Mouse (Mus musculus) liver, embryonic 16.5 days (tissue): ENCODE results near the gene Slc25a10. TPM values are rescaled to one million over a fixed set of nuclear protein-coding genes. Genes with fewer than 3 reads are reported as not detected.

Experiments
- ATAC-seq: fragments of 200-750 bp; cut with Nextera tagmentation; 2 replicates; pipeline ENCODE4 v1.8.0; 2017; ENCODE audit warnings: low read depth, mild to moderate bottlenecking, moderate number of reproducible peaks, moderate library complexity
- H3K27ac ChIP-seq: fragments of 300-500 bp; sonication (generic); 2 replicates; pipeline ENCODE4 v1.5.1; 2014; ENCODE audit warnings: mild to moderate bottlenecking, low read length
- H3K27me3 ChIP-seq: fragments of 300-500 bp; sonication (generic); 2 replicates; pipeline ENCODE4 v1.6.1; 2014; ENCODE audit warnings: low read depth, low read length, mixed read lengths; ENCODE audit not compliant: control insufficient read depth, insufficient read depth
- H3K36me3 ChIP-seq: fragments of 300-500 bp; sonication (generic); 2 replicates; pipeline ENCODE4 v1.6.1; 2014; ENCODE audit warnings: mild to moderate bottlenecking; ENCODE audit not compliant: control insufficient read depth, insufficient read depth
- H3K4me1 ChIP-seq: fragments of 300-500 bp; sonication (generic); 2 replicates; pipeline ENCODE4 v1.6.1; 2014; ENCODE audit warnings: low read depth, low read length, mixed read lengths; ENCODE audit not compliant: control insufficient read depth
- H3K4me2 ChIP-seq: fragments of 300-500 bp; sonication (generic); 2 replicates; pipeline ENCODE4 v1.6.1; 2014; ENCODE audit warnings: low read depth, low read length, mixed read lengths
- H3K4me3 ChIP-seq: fragments of 300-500 bp; sonication (generic); 2 replicates; pipeline ENCODE4 v1.5.1; 2014; ENCODE audit warnings: low read depth, mild to moderate bottlenecking, low read length
- H3K9ac ChIP-seq: fragments of 300-500 bp; sonication (generic); 2 replicates; pipeline ENCODE4 v1.6.1; 2014; ENCODE audit warnings: low read depth, low read length
- H3K9me3 ChIP-seq: fragments of 300-500 bp; sonication (generic); replicated peaks from 2 replicates; pipeline ENCODE4 v1.6.1; 2016; ENCODE audit warnings: low read length; ENCODE audit not compliant: control insufficient read depth
- WGBS: fragments of 180-500 bp; shearing (Covaris S2); extraction: QIAGEN DNeasy Blood & Tissue Kit; methylation state at CpG from one replicate; pipeline ENCODE4 v1.1.7; 2014; ENCODE audit not compliant: insufficient replicate concordance; 5-methylcytosine and 5-hydroxymethylcytosine counted together
- polyA plus RNA-seq: library from polyadenylated mRNA; unstranded; fragments of >200 nt; fragmentation: Nextera tagmentation; extraction: Ambion mirVana; gene quantifications from 2 replicates; pipeline ENCODE4 v1.2.1, GENCODE M21; 2015

Slc25a10 gene
- polyA plus RNA-seq, 1 experiment from 2014 or later: 38.9 TPM

DNA sequence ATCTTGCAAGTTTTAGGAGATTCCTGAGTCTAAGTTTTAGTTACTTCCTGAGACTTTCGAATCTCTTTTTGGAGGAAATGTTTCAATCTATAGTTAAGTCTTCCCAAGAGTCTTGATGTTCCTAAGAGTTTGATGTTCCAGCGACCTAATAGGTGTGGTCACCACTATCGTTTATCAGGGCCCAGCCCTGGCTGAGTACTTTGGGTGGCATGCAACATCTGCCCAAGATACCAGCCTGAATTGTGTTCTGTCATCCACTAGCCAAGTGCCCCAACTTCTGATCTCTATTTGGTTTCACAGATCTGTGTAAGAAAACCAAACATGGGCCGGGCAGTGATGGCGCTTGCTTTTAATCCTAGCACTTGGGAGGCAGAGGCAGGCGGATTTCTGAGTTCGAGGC, 36.2 kb upstream of the Slc25a10 start:
- H3K4me1 ChIP-seq: peaks cover 39% of the 10 kb centered on the region
- peak overlapping the region; percentile 45 for H3K27ac ChIP-seq
- H3K9me3 ChIP-seq: no peaks in the 10 kb centered on the region
- H3K4me3 ChIP-seq: no peak overlapping the region
- 58% methylated on average over 7 of the region's 7 CpGs for WGBS
- ATAC-seq: peak; percentile 62
- no peak overlapping the region; the same call in 1 of the 2 replicates for H3K9ac ChIP-seq
- H3K36me3 ChIP-seq: no peaks in the 10 kb centered on the region
- H3K4me2 ChIP-seq: peak overlapping the region; percentile 30
- H3K27me3 ChIP-seq: no peaks in the 10 kb centered on the region

DNA sequence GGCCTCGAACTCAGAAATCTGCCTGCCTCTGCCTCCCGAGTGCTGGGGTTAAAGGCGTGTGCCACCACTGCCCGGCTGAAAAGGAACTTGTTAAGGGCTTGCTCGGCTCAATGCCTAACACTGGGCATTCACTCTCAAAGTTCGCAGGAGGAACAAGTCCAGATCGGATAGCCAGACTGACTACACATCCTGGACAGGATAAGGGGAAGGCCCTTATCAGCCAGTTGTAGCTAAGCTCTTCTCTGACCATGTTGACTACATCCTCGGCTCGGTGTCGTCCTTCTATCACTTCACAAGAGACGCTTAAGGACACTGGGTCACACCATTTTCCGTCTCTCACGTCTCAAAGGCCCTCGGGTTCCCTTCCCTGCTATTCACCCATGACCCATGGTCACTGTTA, 34.3 kb upstream of the Slc25a10 start:
- H3K4me1 ChIP-seq: peaks cover 39% of the 10 kb centered on the region
- peak overlapping the region; percentile 92 for H3K4me2 ChIP-seq
- 6% methylated on average over 14 of the region's 14 CpGs for WGBS
- peaks cover 8% of the 10 kb centered on the region for H3K36me3 ChIP-seq
- ATAC-seq: peak; percentile 35
- no peaks in the 10 kb centered on the region for H3K9me3 ChIP-seq
- H3K27me3 ChIP-seq: no peaks in the 10 kb centered on the region
- H3K4me3 ChIP-seq: peak overlapping the region; percentile 83
- H3K27ac ChIP-seq: peak overlapping the region; percentile 87
- peak overlapping the region; percentile 85 for H3K9ac ChIP-seq

GRCm38 (mm10) chr11:120457772-120458751, 33.6 kb upstream of the Slc25a10 start, which contains the start of the genes Oxld1 and Ccdc137:
Gene Oxld1, minus strand, starts transcription at chr11:120458068.
Gene Ccdc137, plus strand, starts transcription at chr11:120458115.
- H3K9me3 ChIP-seq: no peaks in the 10 kb centered on the region
- H3K4me3 ChIP-seq: peak within 1 kb of the TSS; percentile 83
- peak within 1 kb of the TSS; percentile 87 for H3K27ac ChIP-seq
- H3K27me3 ChIP-seq: no peaks in the 10 kb centered on the region
- WGBS: 3% methylated on average over 62 of the region's 62 CpGs
- peak; percentile 84 for ATAC-seq
- peak within 1 kb of the TSS; percentile 92 for H3K4me2 ChIP-seq
- peak within 1 kb of the TSS; percentile 85 for H3K9ac ChIP-seq
- H3K4me1 ChIP-seq: peaks cover 39% of the 10 kb centered on the region
- peaks cover 8% of the 10 kb centered on the region for H3K36me3 ChIP-seq

DNA sequence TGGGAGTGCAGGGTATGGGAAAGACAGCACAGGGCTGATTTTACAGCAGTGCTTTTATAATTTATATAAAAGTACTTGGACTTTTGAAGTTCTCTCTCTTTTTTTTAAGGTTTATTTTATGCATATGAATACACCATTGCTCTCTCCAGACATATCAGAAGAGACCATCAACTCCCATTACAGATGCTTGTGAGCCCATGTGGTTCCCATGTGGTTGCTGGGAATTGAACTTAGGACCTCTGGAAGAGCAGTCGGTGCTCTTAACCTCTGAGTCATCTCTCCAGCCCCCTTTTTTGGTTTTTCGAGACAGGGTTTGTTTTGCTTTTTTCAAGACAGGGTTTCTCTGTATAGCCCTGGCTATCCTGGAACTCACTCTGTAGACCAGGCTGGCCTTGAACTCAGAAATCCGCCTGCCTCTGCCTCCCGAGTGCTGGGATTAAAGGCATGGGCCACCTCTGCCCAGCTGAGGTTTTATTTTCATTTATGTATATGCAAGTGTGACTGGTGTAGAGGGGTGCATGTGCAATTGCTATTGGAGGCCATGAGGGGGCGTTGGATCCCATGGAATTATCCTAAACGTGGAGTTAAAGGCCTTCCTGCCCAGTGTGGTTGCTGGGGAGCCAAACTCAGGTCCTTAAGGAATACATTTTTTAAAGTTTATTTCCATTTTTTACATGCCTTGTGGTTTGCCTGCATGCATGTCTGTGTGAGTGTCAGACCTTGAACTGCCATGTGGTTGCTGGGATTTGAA, 32.6 kb upstream of the Slc25a10 start:
- ATAC-seq: no peak
- H3K36me3 ChIP-seq: peaks cover 8% of the 10 kb centered on the region
- H3K4me3 ChIP-seq: peak overlapping the region; percentile 83
- H3K27me3 ChIP-seq: no peaks in the 10 kb centered on the region
- peaks cover 39% of the 10 kb centered on the region for H3K4me1 ChIP-seq
- H3K9ac ChIP-seq: peak overlapping the region; percentile 85
- H3K9me3 ChIP-seq: no peaks in the 10 kb centered on the region
- WGBS: 34% methylated on average over 6 of the region's 6 CpGs
- H3K4me2 ChIP-seq: peak overlapping the region; percentile 92
- peak overlapping the region; percentile 87; the same call in 1 of the 2 replicates for H3K27ac ChIP-seq

- WGBS: 80% methylated on average over 2 of the region's 2 CpGs
- Histone ChIP-seq H3K4me1 (peaks cover 30% of the 10 kb centered on the region), H3K36me3 (peaks cover 8% of the 10 kb centered on the region), H3K27ac (no peak overlapping the region), H3K27me3 (no peaks in the 10 kb centered on the region), H3K4me3 (no peak overlapping the region), H3K4me2 (no peak overlapping the region), H3K9ac (no peak overlapping the region), H3K9me3 (no peaks in the 10 kb centered on the region)
- no peak for ATAC-seq
These were observed 28.1 kb upstream of the Slc25a10 start for GRCm38 (mm10) chr11:120463536-120463935.

- ATAC-seq: no peak
- H3K27me3 ChIP-seq: no peaks in the 10 kb centered on the region
- no peak overlapping the region for H3K4me2 ChIP-seq
- WGBS: 72% methylated on average over 5 of the region's 5 CpGs
- H3K27ac ChIP-seq: no peak overlapping the region
- H3K4me3 ChIP-seq: no peak overlapping the region
- H3K9me3 ChIP-seq: no peaks in the 10 kb centered on the region
- H3K9ac ChIP-seq: no peak overlapping the region
- peaks cover 26% of the 10 kb centered on the region for H3K4me1 ChIP-seq
- peaks cover 10% of the 10 kb centered on the region for H3K36me3 ChIP-seq
These were observed 27.3 kb upstream of the Slc25a10 start for GRCm38 (mm10) chr11:120464365-120464764.

GRCm38 (mm10) chr11:120465521-120465920, 26.1 kb upstream of the Slc25a10 start:
- Histone ChIP-seq H3K4me3 (no peak overlapping the region), H3K27ac (no peak overlapping the region), H3K4me1 (peaks cover 23% of the 10 kb centered on the region), H3K9ac (no peak overlapping the region), H3K4me2 (no peak overlapping the region), H3K9me3 (no peaks in the 10 kb centered on the region), H3K27me3 (no peaks in the 10 kb centered on the region), H3K36me3 (peaks cover 14% of the 10 kb centered on the region)
- ATAC-seq: no peak
- WGBS: 72% methylated on average over 4 of the region's 4 CpGs

DNA sequence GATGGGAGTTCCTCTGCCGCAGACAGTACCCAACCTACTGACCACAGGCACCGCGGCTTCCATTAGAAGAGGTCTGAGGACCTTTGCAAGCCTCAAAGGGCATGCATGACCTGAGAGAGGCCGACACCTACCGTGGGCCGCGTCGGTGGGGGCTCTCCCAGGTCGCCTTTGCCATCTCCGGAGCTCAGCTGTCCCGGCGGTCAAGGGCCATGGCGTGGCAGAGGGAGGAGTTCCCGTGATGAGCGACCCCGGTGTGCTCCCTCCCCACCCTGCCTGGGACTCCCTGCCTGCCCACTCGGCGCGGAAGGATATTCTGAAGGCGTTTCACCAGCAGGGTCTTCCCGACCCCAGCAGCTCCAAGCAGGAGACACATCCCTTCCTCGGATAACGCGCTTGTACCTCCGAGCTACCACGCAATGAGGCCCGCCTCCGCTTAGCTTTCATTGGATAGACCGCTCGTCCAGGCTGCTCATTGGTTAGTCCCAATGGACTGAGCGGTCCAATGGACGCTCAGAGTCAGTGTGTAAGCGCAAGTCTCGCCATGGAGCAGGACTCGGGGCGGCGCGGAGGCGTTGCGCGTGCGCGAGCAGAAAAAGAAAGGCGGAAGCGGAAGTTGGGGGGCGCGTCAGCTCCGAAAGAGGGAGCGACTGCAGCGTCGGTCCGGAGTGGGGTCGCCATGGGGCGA, 24.4 kb upstream of the Slc25a10 start, which contains the start of gene Arl16:
Gene Arl16 (minus strand): TSS at position 557 of the 685 bp plus-strand sequence.
- Histone ChIP-seq H3K9me3 (no peaks in the 10 kb centered on the region), H3K36me3 (peaks cover 18% of the 10 kb centered on the region), H3K9ac (peak within 1 kb of the TSS; percentile 91), H3K27ac (peak within 1 kb of the TSS; percentile 75), H3K27me3 (no peaks in the 10 kb centered on the region), H3K4me2 (peak within 1 kb of the TSS; percentile 94), H3K4me1 (peaks cover 23% of the 10 kb centered on the region), H3K4me3 (peak within 1 kb of the TSS; percentile 96)
- peak; percentile 100 for ATAC-seq
- under 1% methylated on average over 46 of the region's 54 CpGs for WGBS
